Mouse (Mus musculus) megakaryocyte, embryonic 14.5 days (primary cell): ENCODE results near the gene Sval3.

Experiments
- FLI1 ChIP-seq: IDR thresholded peaks from 2 replicates; pipeline ENCODE4 v1.6.1; 2012; ENCODE audit warnings: low read length, inconsistent platforms, mixed read lengths
- GATA1 ChIP-seq: IDR thresholded peaks from 3 replicates; pipeline ENCODE4 v1.6.1; 2012; ENCODE audit warnings: mixed read lengths, low read length, inconsistent platforms, borderline replicate concordance

DNA sequence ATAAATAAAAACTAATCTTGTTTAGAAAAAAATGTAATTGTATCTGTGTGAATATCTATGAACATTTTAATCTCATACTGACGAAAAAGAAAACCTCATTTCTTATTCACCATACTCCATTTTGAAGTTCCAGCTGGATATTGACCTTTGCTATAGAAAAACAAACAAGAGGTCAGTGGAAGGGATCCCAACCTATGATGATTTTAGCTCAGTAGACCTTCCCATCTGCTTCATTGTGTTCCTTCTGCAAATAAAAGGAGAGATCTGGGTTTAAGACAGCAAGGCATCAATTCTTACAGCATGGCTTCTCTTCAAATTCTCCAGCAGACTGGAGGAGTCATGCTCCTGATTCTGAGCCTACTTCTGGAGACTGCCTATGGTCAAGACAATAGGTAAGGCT is at the start of gene Sval3:
- TF ChIP-seq GATA1 (no peak), FLI1 (no peak)
